Mouse (Mus musculus) spleen, embryonic (tissue): ENCODE data around the gene Gabbr2.

Source experiments
- CTCF ChIA-PET: fragments of 350-600 bp; sonication (Branson Sonifier 250); formaldehyde crosslinking; loops from one replicate; lab custom pipeline; 2022; lab: Charles Lee

Gabbr2 gene

GRCm38 (mm10) chr4:46916786-46917185 is 74.9 kb downstream of the Gabbr2 start:
- CTCF ChIA-PET, result no interaction called here

- CTCF ChIA-PET, result no interaction called here
Observed at GRCm38 (mm10) chr4:46915934-46916333, 75.7 kb downstream of the Gabbr2 start.

- CTCF ChIA-PET, result no interaction called here
Observed at GRCm38 (mm10) chr4:46915476-46915875, 76.2 kb downstream of the Gabbr2 start.

GRCm38 (mm10) chr4:46914606-46915005 is 77.1 kb downstream of the Gabbr2 start:
- CTCF ChIA-PET, result no interaction called here

- CTCF ChIA-PET, result no interaction called here
Observed at GRCm38 (mm10) chr4:46906036-46906691, 85.5 kb downstream of the Gabbr2 start.

GRCm38 (mm10) chr4:46905152-46905551 is 86.5 kb downstream of the Gabbr2 start:
- CTCF ChIA-PET, result no interaction called here

- CTCF ChIA-PET, result no interaction called here
Observed at GRCm38 (mm10) chr4:46904129-46904528, 87.5 kb downstream of the Gabbr2 start.

- CTCF ChIA-PET, result no interaction called here
Observed at GRCm38 (mm10) chr4:46898546-46898945, 93.1 kb downstream of the Gabbr2 start.

GRCm38 (mm10) chr4:46897634-46898399 is 93.9 kb downstream of the Gabbr2 start:
- CTCF ChIA-PET, result interaction anchor here (0.7 kb wide), 1 partner anchor 246 kb away, joined by 6 read pairs; no protein-coding TSS in a partner anchor

- CTCF ChIA-PET, result no interaction called here
Observed at GRCm38 (mm10) chr4:46894144-46894543, 97.5 kb downstream of the Gabbr2 start.

- CTCF ChIA-PET, result no interaction called here
Observed at GRCm38 (mm10) chr4:46889175-46889574, 102.5 kb downstream of the Gabbr2 start.

GRCm38 (mm10) chr4:46885627-46886383 is 105.9 kb downstream of the Gabbr2 start:
- CTCF ChIA-PET, result no interaction called here

- CTCF ChIA-PET, result interaction anchor here (0.6 kb wide), 1 partner anchor 381 kb away, joined by 3 read pairs; no protein-coding TSS in a partner anchor
Observed at GRCm38 (mm10) chr4:46884132-46884531, 107.5 kb downstream of the Gabbr2 start.

- CTCF ChIA-PET, result interaction anchor here (0.6 kb wide), 1 partner anchor 380 kb away, joined by 3 read pairs; no protein-coding TSS in a partner anchor
Observed at GRCm38 (mm10) chr4:46883546-46883945, 108.1 kb downstream of the Gabbr2 start.

- CTCF ChIA-PET, result no interaction called here
Observed at GRCm38 (mm10) chr4:46883047-46883446, 108.6 kb downstream of the Gabbr2 start.

GRCm38 (mm10) chr4:46881271-46881670 is 110.4 kb downstream of the Gabbr2 start:
- CTCF ChIA-PET, result no interaction called here

- CTCF ChIA-PET, result no interaction called here
Observed at GRCm38 (mm10) chr4:46879943-46880342, 111.7 kb downstream of the Gabbr2 start.

DNA sequence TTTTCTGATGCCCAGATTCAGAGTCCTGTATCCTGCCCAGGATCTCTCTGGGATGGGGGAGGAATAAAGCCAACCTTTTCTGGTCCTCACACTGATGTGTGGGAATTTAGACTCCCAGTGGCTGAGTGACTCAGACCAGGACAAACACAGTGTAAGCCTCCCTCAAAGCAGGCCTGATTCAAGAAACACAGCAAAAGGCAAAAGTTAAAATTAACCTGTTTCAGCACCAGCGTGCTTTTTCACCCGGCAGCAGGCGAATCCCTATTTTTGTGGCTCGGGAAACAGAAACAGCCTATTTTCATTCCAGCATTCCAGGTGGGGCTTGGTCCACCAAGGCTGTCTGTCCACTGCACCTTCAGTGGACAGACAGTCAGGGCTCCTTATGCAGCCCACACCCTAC is 118.9 kb downstream of the Gabbr2 start:
- CTCF ChIA-PET, result no interaction called here

DNA sequence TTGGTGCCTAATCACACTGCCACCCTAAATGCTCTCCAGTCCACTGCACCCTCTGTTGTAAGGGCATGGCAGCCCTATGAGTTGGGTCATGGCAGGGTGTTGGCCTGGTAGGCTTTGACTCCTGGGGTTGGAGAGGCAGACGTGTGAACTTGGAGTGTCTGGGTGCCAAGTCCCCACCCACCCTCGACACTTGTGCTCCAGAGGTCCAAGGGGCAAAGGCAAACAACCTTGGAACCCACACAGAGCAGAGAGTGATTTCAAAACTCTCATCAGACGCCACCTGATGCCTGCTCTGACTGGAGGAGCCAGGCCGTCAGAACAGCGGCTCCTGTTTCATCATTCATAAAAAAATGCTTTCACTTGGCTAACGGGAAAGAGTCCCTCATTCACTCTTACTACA is 121.5 kb downstream of the Gabbr2 start:
- CTCF ChIA-PET, result interaction anchor here (0.7 kb wide), 1 partner anchor 1796 kb away, joined by 3 read pairs; no protein-coding TSS in a partner anchor

DNA sequence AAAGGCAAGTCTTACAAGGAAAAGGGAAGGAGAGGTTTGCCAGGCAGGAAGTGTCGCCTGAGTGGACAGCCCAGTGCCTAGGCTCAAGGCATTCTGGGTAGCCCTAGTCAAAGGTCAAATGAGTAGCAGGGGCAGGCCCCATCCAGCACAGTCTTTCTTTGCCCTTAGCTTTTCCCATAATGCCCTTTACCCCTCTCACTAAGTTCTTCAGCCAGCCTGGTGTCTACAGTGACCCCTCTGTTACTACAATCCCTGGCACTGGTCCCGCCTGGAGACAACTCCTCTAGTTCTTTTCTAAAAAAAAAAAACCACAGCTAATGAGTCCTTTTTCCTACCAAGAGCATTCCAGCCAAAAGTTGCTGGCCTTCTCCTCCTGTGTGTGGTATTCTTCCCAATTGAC is 122.3 kb downstream of the Gabbr2 start:
- CTCF ChIA-PET, result interaction anchor here (0.7 kb wide), 1 partner anchor 1796 kb away, joined by 3 read pairs; no protein-coding TSS in a partner anchor

GRCm38 (mm10) chr4:46868921-46869320 is 122.8 kb downstream of the Gabbr2 start:
- CTCF ChIA-PET, result no interaction called here

GRCm38 (mm10) chr4:46868181-46868580 is 123.5 kb downstream of the Gabbr2 start:
- CTCF ChIA-PET, result no interaction called here
